Mouse (Mus musculus) lung, postnatal 0 days (tissue): ENCODE measurements around the gene Srpk2.
A peak's percentile ranks its signal among the peaks of the same experiment; 100 is the strongest.

Experiments
- CTCF ChIP-seq: IDR thresholded peaks from 2 replicates; pipeline ENCODE4 v1.5.1; 2016; ENCODE audit warnings: antibody characterized with exemption, mild to moderate bottlenecking
- EP300 ChIP-seq: IDR thresholded peaks from 2 replicates; pipeline ENCODE4 v1.6.1; 2016; ENCODE audit warnings: antibody characterized with exemption, mild to moderate bottlenecking, control low read depth

GRCm38 (mm10) chr5:23670880-23671279 lies 13.5 kb downstream of the Srpk2 start:
- TF ChIP-seq CTCF (peak; percentile 39), EP300 (no peak)
